Mouse (Mus musculus): ENCODE data around the gene Sema4d.

The Sema4d gene

GRCm38 (mm10) chr13:51642171-51642778 is 151.3 kb downstream of the Sema4d start:
- no peak for DNase-seq (ENCODE audit: low spot score)

GRCm38 (mm10) chr13:51641424-51641823 is 152.1 kb downstream of the Sema4d start:
- no peak for DNase-seq (ENCODE audit: low spot score)

- no peak for DNase-seq (ENCODE audit: low spot score)
Measured at GRCm38 (mm10) chr13:51638958-51639357, 154.6 kb downstream of the Sema4d start.
